Mouse (Mus musculus) cerebellum, adult 2 months (tissue): ENCODE measurements around the gene Ndufa10.

Source experiments
- CTCF ChIP-seq: fragments of 200-500 bp; IDR thresholded peaks from 2 replicates; pipeline ENCODE4 v1.5.1; 2011; ENCODE audit warnings: low read depth, mild to moderate bottlenecking, control low read depth, low read length, moderate library complexity, borderline replicate concordance; ENCODE audit not compliant: insufficient read depth
- POLR2A ChIP-seq: fragments of 200-500 bp; IDR thresholded peaks from 2 replicates; pipeline ENCODE4 v1.6.1; 2011; ENCODE audit warnings: low read length, control low read depth, borderline replicate concordance; ENCODE audit not compliant: insufficient read depth

GRCm38 (mm10) chr1:92437678-92438271 is 35.9 kb downstream of the Ndufa10 start:
- TF ChIP-seq CTCF (no peak), POLR2A (no peak)
